Mouse (Mus musculus) MEL (cell line): ENCODE results near the gene Usf2. TPM values are rescaled to one million over a fixed set of nuclear protein-coding genes. Genes with fewer than 3 reads are reported as not detected.

Experiments used
- DNase-seq: peaks from one replicate; pipeline ENCODE4 v3.0.0; 2011; ENCODE audit warnings: low read depth, low spot score
- H3K27ac ChIP-seq: 2 replicates; pipeline ENCODE4 v1.5.1; 2012; ENCODE audit warnings: low read depth, mild to moderate bottlenecking, control low read depth, low read length, moderate library complexity; ENCODE audit not compliant: control insufficient read depth
- H3K27me3 ChIP-seq, 2 experiments: fragments of 150-350 bp in 1 of 2; sonication (generic) in 1 of 2; 2 replicates each; pipeline ENCODE4 v1.6.1; 2012; ENCODE audit warnings: low read length in 2 of 2, mild to moderate bottlenecking in 2 of 2, improper control_type of control experiment in 1 of 2, moderate library complexity in 1 of 2; ENCODE audit not compliant: insufficient read depth in 2 of 2, control insufficient read depth in 1 of 2
- H3K36me3 ChIP-seq, 2 experiments: 2 replicates each; pipeline ENCODE4 v1.6.1; 2012 to 2014; ENCODE audit warnings: low read length in 2 of 2, improper control_type of control experiment in 1 of 2, inconsistent platforms in 1 of 2, mild to moderate bottlenecking in 1 of 2; ENCODE audit not compliant: insufficient read depth in 2 of 2, control insufficient read depth in 1 of 2
- H3K4me1 ChIP-seq, 2 experiments: fragments of 150-350 bp in 1 of 2; sonication (generic) in 1 of 2; 2 replicates each; pipeline ENCODE4 v1.6.1; 2012; ENCODE audit warnings: low read length in 2 of 2, improper control_type of control experiment in 1 of 2, mild to moderate bottlenecking in 1 of 2; ENCODE audit not compliant: insufficient read depth in 2 of 2, control insufficient read depth in 1 of 2
- H3K4me3 ChIP-seq, 2 experiments: fragments of 150-350 bp in 1 of 2; sonication (generic) in 1 of 2; 2 replicates each; pipeline ENCODE4 v1.5.1; 2012; ENCODE audit warnings: low read depth in 2 of 2, low read length in 2 of 2, mild to moderate bottlenecking in 2 of 2, moderate library complexity in 2 of 2, control low read depth in 1 of 2, improper control_type of control experiment in 1 of 2; ENCODE audit not compliant: control insufficient read depth in 1 of 2, insufficient read depth in 1 of 2
- H3K79me2 ChIP-seq: 2 replicates; pipeline ENCODE4 v1.6.1; 2012; ENCODE audit warnings: mild to moderate bottlenecking, low read length, moderate library complexity; ENCODE audit not compliant: control insufficient read depth, poor library complexity, insufficient read depth
- H3K9ac ChIP-seq: 2 replicates; pipeline ENCODE4 v1.6.1; 2012; ENCODE audit warnings: low read depth, mild to moderate bottlenecking, control low read depth, low read length, moderate library complexity; ENCODE audit not compliant: control insufficient read depth, poor library complexity, severe bottlenecking
- H3K9me3 ChIP-seq: fragments of 150-350 bp; sonication (generic); replicated peaks from 2 replicates; pipeline ENCODE4 v1.6.1; 2012; ENCODE audit warnings: mild to moderate bottlenecking, low read length, improper control_type of control experiment, moderate library complexity; ENCODE audit not compliant: insufficient read depth
- CHD2 ChIP-seq: IDR thresholded peaks from 2 replicates; pipeline ENCODE4 v1.6.1; 2011; ENCODE audit warnings: low read length, improper control_type of control experiment
- CTCF ChIP-seq, 3 experiments: IDR thresholded peaks in 2 of 3; conservative IDR thresholded peaks in 1 of 3; 2 replicates each; pipeline ENCODE4 v1.5.1; 2011 to 2012; ENCODE audit warnings: low read length in 3 of 3, low read depth in 2 of 3, mild to moderate bottlenecking in 2 of 3, improper control_type of control experiment in 1 of 3, inconsistent platforms in 1 of 3, mixed read lengths in 1 of 3, moderate library complexity in 1 of 3; ENCODE audit not compliant: control insufficient read depth in 1 of 3, insufficient read depth in 1 of 3, poor library complexity in 1 of 3, severe bottlenecking in 1 of 3
- E2F4 ChIP-seq: IDR thresholded peaks from 2 replicates; pipeline ENCODE4 v1.6.1; 2011; ENCODE audit warnings: low read depth, low read length, improper control_type of control experiment, borderline replicate concordance
- ELF1 ChIP-seq: IDR thresholded peaks from 2 replicates; pipeline ENCODE4 v1.6.1; 2014; ENCODE audit warnings: low read depth, mild to moderate bottlenecking, inconsistent platforms, low read length, improper control_type of control experiment, moderate library complexity
- EP300 ChIP-seq, 2 experiments: IDR thresholded peaks; 2 replicates each; pipeline ENCODE4 v1.6.1; 2011; ENCODE audit warnings: improper control_type of control experiment in 2 of 2, low read length in 2 of 2, low read depth in 1 of 2, mild to moderate bottlenecking in 1 of 2
- ETS1 ChIP-seq: IDR thresholded peaks from 2 replicates; pipeline ENCODE4 v1.6.1; 2012; ENCODE audit warnings: low read depth, mild to moderate bottlenecking, inconsistent platforms, low read length, improper control_type of control experiment, moderate library complexity
- GATA1 ChIP-seq: IDR thresholded peaks from 2 replicates; pipeline ENCODE4 v1.6.1; 2011; ENCODE audit warnings: low read depth, low read length, improper control_type of control experiment
- HCFC1 ChIP-seq: IDR thresholded peaks from 2 replicates; pipeline ENCODE4 v1.6.1; 2012; ENCODE audit warnings: low read depth, mild to moderate bottlenecking, inconsistent platforms, low read length, improper control_type of control experiment, moderate library complexity
- JUND ChIP-seq: IDR thresholded peaks from 2 replicates; pipeline ENCODE4 v1.6.1; 2011; ENCODE audit warnings: low read depth, mild to moderate bottlenecking, improper control_type of control experiment, low read length
- KAT2A ChIP-seq: conservative IDR thresholded peaks from 2 replicates; pipeline ENCODE4 v1.6.1; 2012; ENCODE audit warnings: low read depth, low read length, improper control_type of control experiment, inconsistent platforms
- MEF2A ChIP-seq: IDR thresholded peaks from 2 replicates; pipeline ENCODE4 v1.6.1; 2014; ENCODE audit warnings: low read depth, mild to moderate bottlenecking, inconsistent platforms, low read length, improper control_type of control experiment; ENCODE audit not compliant: poor library complexity, insufficient replicate concordance, severe bottlenecking; ENCODE audit errors: extremely low read depth
- MYB ChIP-seq: IDR thresholded peaks from 2 replicates; pipeline ENCODE4 v1.6.1; 2011; ENCODE audit warnings: mild to moderate bottlenecking, low read depth, low read length, improper control_type of control experiment
- POLR2A ChIP-seq, 2 experiments: IDR thresholded peaks; 2 replicates each; pipeline ENCODE4 v1.6.1; 2011 to 2012; ENCODE audit warnings: low read length in 2 of 2, mild to moderate bottlenecking in 2 of 2, control low read depth in 1 of 2, improper control_type of control experiment in 1 of 2, low read depth in 1 of 2, moderate library complexity in 1 of 2; ENCODE audit not compliant: control insufficient read depth in 1 of 2, insufficient read depth in 1 of 2, poor library complexity in 1 of 2
- POLR2AphosphoS2 ChIP-seq: IDR thresholded peaks from 2 replicates; pipeline ENCODE4 v1.6.1; 2011; ENCODE audit warnings: low read length, improper control_type of control experiment
- POLR2AphosphoS5 ChIP-seq: IDR thresholded peaks from 2 replicates; pipeline ENCODE4 v1.6.1; 2012; ENCODE audit warnings: low read depth, borderline replicate concordance, mild to moderate bottlenecking, inconsistent platforms, low read length, moderate library complexity, mixed read lengths
- RAD21 ChIP-seq: IDR thresholded peaks from 2 replicates; pipeline ENCODE4 v1.6.1; 2011; ENCODE audit warnings: mild to moderate bottlenecking, low read depth, low read length, improper control_type of control experiment
- RCOR1 ChIP-seq: IDR thresholded peaks from 2 replicates; pipeline ENCODE4 v1.6.1; 2012; ENCODE audit warnings: low read depth, mild to moderate bottlenecking, inconsistent platforms, low read length, improper control_type of control experiment
- SIN3A ChIP-seq: IDR thresholded peaks from 2 replicates; pipeline ENCODE4 v1.6.1; 2012; ENCODE audit warnings: low read length, improper control_type of control experiment, inconsistent platforms
- SMC3 ChIP-seq: IDR thresholded peaks from 2 replicates; pipeline ENCODE4 v1.6.1; 2011; ENCODE audit warnings: low read depth, low read length, improper control_type of control experiment
- TAL1 ChIP-seq: IDR thresholded peaks from 2 replicates; pipeline ENCODE4 v1.6.1; 2012; ENCODE audit warnings: mild to moderate bottlenecking, inconsistent platforms, low read length, moderate library complexity, mixed read lengths
- TBP ChIP-seq: IDR thresholded peaks from 2 replicates; pipeline ENCODE4 v1.8.0; 2011; ENCODE audit warnings: low read depth, low read length, improper control_type of control experiment
- TCF12 ChIP-seq: IDR thresholded peaks from 2 replicates; pipeline ENCODE4 v1.6.1; 2014; ENCODE audit warnings: low read depth, mild to moderate bottlenecking, inconsistent platforms, low read length, improper control_type of control experiment, moderate library complexity
- USF2 ChIP-seq, 2 experiments: IDR thresholded peaks; 2 replicates each; pipeline ENCODE4 v1.6.1; 2011 to 2012; ENCODE audit warnings: improper control_type of control experiment in 2 of 2, low read length in 2 of 2, borderline replicate concordance in 1 of 2, inconsistent platforms in 1 of 2, low read depth in 1 of 2, mild to moderate bottlenecking in 1 of 2; ENCODE audit not compliant: insufficient read depth in 1 of 2
- ZC3H11A ChIP-seq: IDR thresholded peaks from 2 replicates; pipeline ENCODE4 v1.6.1; 2012; ENCODE audit warnings: low read depth, mild to moderate bottlenecking, inconsistent platforms, low read length, improper control_type of control experiment
- ZKSCAN1 ChIP-seq: IDR thresholded peaks from 2 replicates; pipeline ENCODE4 v1.6.1; 2012; ENCODE audit warnings: low read depth, mild to moderate bottlenecking, inconsistent platforms, low read length, improper control_type of control experiment, moderate library complexity
- ZNF384 ChIP-seq: IDR thresholded peaks from 2 replicates; pipeline ENCODE4 v1.6.1; 2012; ENCODE audit warnings: low read depth, mild to moderate bottlenecking, inconsistent platforms, low read length, improper control_type of control experiment
- polyA plus RNA-seq, 2 experiments: library from polyadenylated mRNA; stranded (reverse) in 1 of 2; unstranded in 1 of 2; fragments of >175 nt in 1 of 2; fragments of >200 nt in 1 of 2; gene quantifications; 2 replicates each; pipeline versions ENCODE4 v1.2.1 to v1.2.4; 2012; ENCODE audit warnings: low replicate concordance in 2 of 2, low read depth in 1 of 2; ENCODE audit not compliant: insufficient read length in 2 of 2, insufficient read depth in 1 of 2, missing spikeins in 1 of 2
- total RNA-seq: library from RNA; depleted of rRNA; stranded (reverse); fragments of 300-350 nt; gene quantifications from 2 replicates; pipeline ENCODE4 v1.2.3, GENCODE M21; 2012

Gene Usf2
- total and polyA plus RNA-seq, 3 experiments, result 43.0 to 144 TPM; not detected in 1

GRCm38 (mm10) chr7:30971901-30972300 lies 15.3 kb upstream of the Usf2 start:
- H3K4me3 ChIP-seq, result no peak overlapping the region
- H3K27ac ChIP-seq, result no peak overlapping the region
- H3K27me3 ChIP-seq, result peaks cover 0 to 2% of the 10 kb centered on the region in 2 experiments; a peak in 2 of 4 replicates
- no peak for TF ChIP-seq GATA1
- TF ChIP-seq MYB, result no peak
- TF ChIP-seq ETS1, result no peak
- TF ChIP-seq POLR2AphosphoS2, result no peak
- no peak for TF ChIP-seq TAL1
- no peak for TF ChIP-seq MEF2A
- no peak for TF ChIP-seq JUND
- no peak for TF ChIP-seq POLR2A (IDR thresholded peaks at IDR 0.05; ENCODE audit: control insufficient read depth in 1 of 2, insufficient read depth in 1 of 2, low read depth in 1 of 2, low read length in 2 of 2, poor library complexity in 1 of 2)
- TF ChIP-seq KAT2A, result no peak
- no peak for TF ChIP-seq HCFC1
- no peak for TF ChIP-seq POLR2AphosphoS5
- no peak for TF ChIP-seq RAD21
- TF ChIP-seq SIN3A, result no peak
- no peaks in the 10 kb centered on the region for H3K36me3 ChIP-seq
- H3K79me2 ChIP-seq, result no peaks in the 10 kb centered on the region
- H3K4me1 ChIP-seq, result no peaks in the 10 kb centered on the region
- no peak for DNase-seq
- H3K9ac ChIP-seq, result no peak overlapping the region
- H3K9me3 ChIP-seq, result no peaks in the 10 kb centered on the region

- H3K36me3 ChIP-seq, result no peaks in the 10 kb centered on the region
- H3K4me3 ChIP-seq, result no peak overlapping the region
- TF ChIP-seq SMC3, result no peak
- TF ChIP-seq CTCF (IDR thresholded peaks at IDR 0.05 in 2 of 3, conservative IDR thresholded peaks at IDR 0.05 in 1 of 3; ENCODE audit: control insufficient read depth in 1 of 3, insufficient read depth in 1 of 3, low read depth in 2 of 3, low read length in 3 of 3, poor library complexity in 1 of 3, severe bottlenecking in 1 of 3), result no peak
- TF ChIP-seq, all 39 proteins: peak for 0
- no peaks in the 10 kb centered on the region for H3K4me1 ChIP-seq
- H3K27ac ChIP-seq, result no peak overlapping the region
- no peaks in the 10 kb centered on the region for H3K9me3 ChIP-seq
- H3K9ac ChIP-seq, result no peak overlapping the region
- H3K79me2 ChIP-seq, result no peaks in the 10 kb centered on the region
- DNase-seq, result no peak
- H3K27me3 ChIP-seq, result peaks cover 0 to 3% of the 10 kb centered on the region in 2 experiments; a peak in 2 of 4 replicates
These were observed 12.6 kb upstream of the Usf2 start for GRCm38 (mm10) chr7:30969174-30969573.

- H3K9ac ChIP-seq, result no peak overlapping the region
- H3K79me2 ChIP-seq, result no peaks in the 10 kb centered on the region
- H3K27me3 ChIP-seq, result peaks cover 0 to 3% of the 10 kb centered on the region in 2 experiments; a peak in 3 of 4 replicates
- H3K4me3 ChIP-seq, result no peak overlapping the region
- no peak for DNase-seq
- H3K27ac ChIP-seq, result no peak overlapping the region
- TF ChIP-seq ZNF384 (no peak), ZKSCAN1 (no peak), RCOR1 (no peak), CHD2 (no peak), E2F4 (no peak), EP300 (IDR thresholded peaks at IDR 0.05; ENCODE audit: low read depth in 1 of 2, low read length in 2 of 2) (no peak), POLR2A (IDR thresholded peaks at IDR 0.05; ENCODE audit: control insufficient read depth in 1 of 2, insufficient read depth in 1 of 2, low read depth in 1 of 2, low read length in 2 of 2, poor library complexity in 1 of 2) (no peak), HCFC1 (no peak), SIN3A (no peak), TBP (no peak), USF2 (IDR thresholded peaks at IDR 0.05; ENCODE audit: borderline replicate concordance in 1 of 2, insufficient read depth in 1 of 2, low read depth in 1 of 2, low read length in 2 of 2) (no peak), ETS1 (no peak), TCF12 (no peak), MEF2A (no peak), ELF1 (no peak), KAT2A (no peak), ZC3H11A (no peak)
- TF ChIP-seq, all 39 proteins: peak for 0
- Histone ChIP-seq H3K9me3 (no peaks in the 10 kb centered on the region), H3K4me1 (no peaks in the 10 kb centered on the region), H3K36me3 (no peaks in the 10 kb centered on the region)
These were observed 12.0 kb upstream of the Usf2 start for GRCm38 (mm10) chr7:30968611-30969010.
